Mouse (Mus musculus) kidney, adult 2 months (tissue): ENCODE measurements around the gene Oas2.
A peak's percentile ranks its signal among the peaks of the same experiment; 100 is the strongest.

ENCODE experiments used
- CTCF ChIP-seq: fragments of 200-500 bp; conservative IDR thresholded peaks from 2 replicates; pipeline ENCODE4 v1.5.1; 2011; ENCODE audit warnings: low read depth, mild to moderate bottlenecking, control low read depth, low read length, moderate library complexity, mixed read lengths; ENCODE audit not compliant: insufficient read depth, insufficient read length
- POLR2A ChIP-seq: fragments of 200-500 bp; IDR thresholded peaks from one replicate; pipeline ENCODE4 v1.6.1; 2011; ENCODE audit warnings: low read depth, low read length, control low read depth

GRCm38 (mm10) chr5:120742125-120742524, 7.5 kb downstream of the Oas2 start:
- TF ChIP-seq CTCF (peak; percentile 47), POLR2A (no peak)
